Mouse (Mus musculus) neural tube, embryonic 11.5 days (tissue): ENCODE measurements around the gene BC049352. TPM values are rescaled to one million over a fixed set of nuclear protein-coding genes. Genes with fewer than 3 reads are reported as not detected.

Experiments used
- ATAC-seq: fragments of 200-750 bp; cut with Nextera tagmentation; 2 replicates; pipeline ENCODE4 v1.8.0; 2017; ENCODE audit warnings: moderate number of reproducible peaks, mild to moderate bottlenecking, moderate TSS enrichment, moderate library complexity; ENCODE audit not compliant: insufficient read depth, low FRiP score, low TSS enrichment
- DNase-seq: peaks from one replicate; pipeline ENCODE4 v3.0.0-alpha.2; 2015; ENCODE audit warnings: low spot score
- H3K27ac ChIP-seq: fragments of 300-500 bp; sonication (generic); 2 replicates; pipeline ENCODE4 v1.5.1; 2014; ENCODE audit warnings: low read depth, mild to moderate bottlenecking, low read length
- H3K27me3 ChIP-seq: fragments of 300-500 bp; sonication (generic); 2 replicates; pipeline ENCODE4 v1.6.1; 2014; ENCODE audit warnings: mild to moderate bottlenecking, low read length, mixed read lengths; ENCODE audit not compliant: control insufficient read depth, insufficient read depth
- H3K36me3 ChIP-seq: fragments of 300-500 bp; sonication (generic); 2 replicates; pipeline ENCODE4 v1.6.1; 2014; ENCODE audit warnings: mild to moderate bottlenecking, low read length, moderate library complexity, mixed read lengths; ENCODE audit not compliant: control insufficient read depth, insufficient read depth
- H3K4me1 ChIP-seq: fragments of 300-500 bp; sonication (generic); 2 replicates; pipeline ENCODE4 v1.6.1; 2014; ENCODE audit warnings: low read length, mixed read lengths; ENCODE audit not compliant: control insufficient read depth, insufficient read depth
- H3K4me2 ChIP-seq: fragments of 300-500 bp; sonication (generic); 2 replicates; pipeline ENCODE4 v1.6.1; 2014; ENCODE audit warnings: low read depth, mild to moderate bottlenecking, moderate library complexity
- H3K4me3 ChIP-seq: fragments of 300-500 bp; sonication (generic); 2 replicates; pipeline ENCODE4 v1.5.1; 2014; ENCODE audit warnings: low read depth, low read length
- H3K9ac ChIP-seq: fragments of 300-500 bp; sonication (generic); 2 replicates; pipeline ENCODE4 v1.6.1; 2014; ENCODE audit warnings: mild to moderate bottlenecking, low read length
- H3K9me3 ChIP-seq: fragments of 300-500 bp; sonication (generic); 2 replicates; pipeline ENCODE4 v1.6.1; 2016; ENCODE audit warnings: low read length; ENCODE audit not compliant: control insufficient read depth
- WGBS: fragments of 180-500 bp; shearing (Covaris S2); extraction: QIAGEN DNeasy Blood & Tissue Kit; methylation state at CpG from one replicate; pipeline ENCODE4 v1.1.7; 2014; 5-methylcytosine and 5-hydroxymethylcytosine counted together
- polyA plus RNA-seq: library from polyadenylated mRNA; unstranded; fragments of >200 nt; fragmentation: Nextera tagmentation; extraction: Ambion mirVana; gene quantifications from 2 replicates; pipeline ENCODE4 v1.2.1, GENCODE M21; 2014

BC049352 gene
- polyA plus RNA-seq, 1 experiment from 2014 or later = not detected

- no peaks in the 10 kb centered on the region for H3K36me3 ChIP-seq
- no peaks in the 10 kb centered on the region for H3K9me3 ChIP-seq
- no peaks in the 10 kb centered on the region for H3K4me1 ChIP-seq
- DNase-seq (no peak), ATAC-seq (no peak)
- WGBS = 81% methylated on average over 7 of the region's 7 CpGs
- H3K4me2 ChIP-seq = no peak overlapping the region
- no peaks in the 10 kb centered on the region for H3K27me3 ChIP-seq
- no peak overlapping the region for H3K9ac ChIP-seq
- H3K27ac ChIP-seq = no peak overlapping the region
- H3K4me3 ChIP-seq = no peak overlapping the region
Observed at GRCm38 (mm10) chr9:45250306-45250705, 68.5 kb downstream of the BC049352 start.

- H3K9ac ChIP-seq = no peak overlapping the region; the same call in 1 of the 2 replicates
- no peaks in the 10 kb centered on the region for H3K4me1 ChIP-seq
- no peak for DNase-seq
- no peak for ATAC-seq
- H3K9me3 ChIP-seq = no peaks in the 10 kb centered on the region
- H3K4me2 ChIP-seq = no peak overlapping the region
- no peak overlapping the region for H3K4me3 ChIP-seq
- 80% methylated on average over 3 of the region's 3 CpGs for WGBS
- H3K36me3 ChIP-seq = no peaks in the 10 kb centered on the region
- no peak overlapping the region for H3K27ac ChIP-seq
- no peaks in the 10 kb centered on the region for H3K27me3 ChIP-seq
Observed at GRCm38 (mm10) chr9:45251281-45251680, 69.5 kb downstream of the BC049352 start.

DNA sequence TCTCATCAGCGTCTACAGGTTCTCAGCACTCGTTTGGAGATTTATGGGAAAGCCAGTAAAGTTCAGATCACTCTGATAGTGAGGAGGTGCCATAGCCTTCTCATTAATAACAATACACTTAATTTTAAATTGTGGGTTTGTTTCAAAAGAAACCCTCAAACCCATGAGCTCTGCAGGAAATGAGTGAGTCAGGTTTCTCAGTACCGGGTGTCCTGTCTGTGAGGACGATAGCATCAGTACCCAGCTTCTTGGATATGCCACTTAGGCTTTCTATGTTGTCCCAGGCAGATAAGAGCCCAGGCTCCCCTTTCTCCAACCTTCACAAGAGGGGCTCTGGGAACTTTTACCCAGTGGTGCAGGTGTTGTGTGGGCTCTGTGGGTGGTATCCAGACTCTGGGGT is 70.2 kb downstream of the BC049352 start:
- H3K27ac ChIP-seq = no peak overlapping the region
- no peaks in the 10 kb centered on the region for H3K9me3 ChIP-seq
- no peaks in the 10 kb centered on the region for H3K36me3 ChIP-seq
- no peak for DNase-seq
- WGBS = 80% methylated on average over 4 of the region's 4 CpGs
- no peak overlapping the region for H3K4me3 ChIP-seq
- no peaks in the 10 kb centered on the region for H3K27me3 ChIP-seq
- H3K4me1 ChIP-seq = no peaks in the 10 kb centered on the region
- H3K9ac ChIP-seq = no peak overlapping the region
- H3K4me2 ChIP-seq = no peak overlapping the region
- ATAC-seq = no peak

GRCm38 (mm10) chr9:45252395-45252794 is 70.6 kb downstream of the BC049352 start:
- H3K36me3 ChIP-seq = no peaks in the 10 kb centered on the region
- no peak for ATAC-seq
- WGBS = 81% methylated on average over 6 of the region's 6 CpGs
- no peak overlapping the region for H3K4me2 ChIP-seq
- H3K9me3 ChIP-seq = no peaks in the 10 kb centered on the region
- DNase-seq = no peak
- H3K4me1 ChIP-seq = no peaks in the 10 kb centered on the region
- no peak overlapping the region for H3K4me3 ChIP-seq
- H3K27ac ChIP-seq = no peak overlapping the region
- H3K9ac ChIP-seq = no peak overlapping the region
- no peaks in the 10 kb centered on the region for H3K27me3 ChIP-seq

DNA sequence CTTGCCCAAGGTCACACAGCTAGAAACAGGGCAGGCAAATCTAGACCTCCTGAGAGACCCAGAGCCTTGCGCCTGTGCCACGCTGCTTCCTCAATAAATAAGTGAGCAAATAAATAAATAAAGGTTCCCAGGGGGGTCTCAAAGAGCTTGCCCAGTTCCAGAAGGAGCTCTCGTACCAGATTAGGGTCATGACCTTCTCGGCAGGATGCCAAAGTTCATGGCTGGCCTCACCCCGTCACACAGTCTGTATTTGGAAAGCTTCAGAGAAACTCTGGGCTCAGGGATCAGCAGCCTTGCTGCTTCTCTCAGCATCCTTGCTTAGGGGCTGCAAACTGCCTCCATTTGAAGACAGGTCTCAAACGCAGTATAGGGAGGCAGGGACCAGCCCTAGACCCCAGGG is 72.2 kb downstream of the BC049352 start:
- no peak for DNase-seq
- H3K36me3 ChIP-seq = no peaks in the 10 kb centered on the region
- no peak overlapping the region for H3K4me3 ChIP-seq
- H3K4me2 ChIP-seq = no peak overlapping the region
- no peaks in the 10 kb centered on the region for H3K27me3 ChIP-seq
- ATAC-seq = no peak
- no peak overlapping the region for H3K27ac ChIP-seq
- no peak overlapping the region for H3K9ac ChIP-seq
- H3K4me1 ChIP-seq = no peaks in the 10 kb centered on the region
- 49% methylated on average over 6 of the region's 6 CpGs for WGBS
- H3K9me3 ChIP-seq = no peaks in the 10 kb centered on the region

- 64% methylated on average over 4 of the region's 4 CpGs for WGBS
- no peak overlapping the region for H3K27ac ChIP-seq
- DNase-seq = no peak
- H3K9me3 ChIP-seq = no peaks in the 10 kb centered on the region
- H3K27me3 ChIP-seq = no peaks in the 10 kb centered on the region
- H3K4me3 ChIP-seq = no peak overlapping the region
- H3K36me3 ChIP-seq = no peaks in the 10 kb centered on the region
- no peaks in the 10 kb centered on the region for H3K4me1 ChIP-seq
- no peak overlapping the region for H3K4me2 ChIP-seq
- ATAC-seq = no peak
- no peak overlapping the region for H3K9ac ChIP-seq
Observed at GRCm38 (mm10) chr9:45254605-45255004, 72.8 kb downstream of the BC049352 start.

- no peak overlapping the region for H3K4me2 ChIP-seq
- no peak for DNase-seq
- ATAC-seq = no peak
- H3K9me3 ChIP-seq = no peaks in the 10 kb centered on the region
- H3K27me3 ChIP-seq = no peaks in the 10 kb centered on the region
- H3K36me3 ChIP-seq = no peaks in the 10 kb centered on the region
- no peak overlapping the region for H3K9ac ChIP-seq
- H3K27ac ChIP-seq = no peak overlapping the region
- no peak overlapping the region for H3K4me3 ChIP-seq
- 94% methylated on average over 4 of the region's 4 CpGs for WGBS
- H3K4me1 ChIP-seq = no peaks in the 10 kb centered on the region
Observed at GRCm38 (mm10) chr9:45255431-45255830, 73.6 kb downstream of the BC049352 start.

DNA sequence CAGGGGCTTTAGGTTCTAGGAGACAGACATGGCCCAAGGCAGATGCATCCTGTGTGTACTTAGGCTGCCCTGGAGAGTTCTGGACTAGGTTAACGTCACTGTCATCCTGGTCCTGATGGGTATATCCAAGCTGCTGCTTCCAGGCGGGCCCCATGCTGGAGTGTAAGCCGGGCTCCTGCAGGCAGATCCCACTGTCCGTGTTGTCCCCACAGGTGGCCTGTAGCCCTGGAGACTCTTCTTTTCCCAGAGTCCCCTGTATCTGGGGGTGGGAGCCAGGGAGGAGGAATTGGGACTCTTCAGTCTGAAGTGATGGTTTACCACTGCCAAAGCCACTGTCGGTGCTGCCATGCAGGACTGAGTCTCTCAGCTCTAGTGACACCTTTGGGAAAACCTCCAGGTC is 74.2 kb downstream of the BC049352 start:
- no peak overlapping the region for H3K4me2 ChIP-seq
- no peaks in the 10 kb centered on the region for H3K36me3 ChIP-seq
- H3K9ac ChIP-seq = no peak overlapping the region
- no peak for ATAC-seq
- H3K4me1 ChIP-seq = no peaks in the 10 kb centered on the region
- 90% methylated on average over 5 of the region's 5 CpGs for WGBS
- no peak for DNase-seq
- no peak overlapping the region for H3K27ac ChIP-seq
- H3K4me3 ChIP-seq = no peak overlapping the region
- no peaks in the 10 kb centered on the region for H3K27me3 ChIP-seq
- no peaks in the 10 kb centered on the region for H3K9me3 ChIP-seq

GRCm38 (mm10) chr9:45259065-45259464 is 77.3 kb downstream of the BC049352 start:
- no peak overlapping the region for H3K4me3 ChIP-seq
- no peak overlapping the region for H3K27ac ChIP-seq
- H3K36me3 ChIP-seq = no peaks in the 10 kb centered on the region
- H3K9me3 ChIP-seq = no peaks in the 10 kb centered on the region
- 84% methylated on average over 13 of the region's 13 CpGs for WGBS
- no peaks in the 10 kb centered on the region for H3K4me1 ChIP-seq
- no peak overlapping the region for H3K4me2 ChIP-seq
- no peaks in the 10 kb centered on the region for H3K27me3 ChIP-seq
- ATAC-seq (no peak), DNase-seq (no peak)
- no peak overlapping the region for H3K9ac ChIP-seq
